Mouse (Mus musculus) CD4-positive, CD25-positive, alpha-beta regulatory T cell, adult 2 months (primary cell): ENCODE results near the gene Nipal1.

Experiments
- DNase-seq: peaks from one replicate; pipeline ENCODE4 v3.0.0-alpha.2; 2012; ENCODE audit warnings: low read depth, low spot score

Gene Nipal1

DNA sequence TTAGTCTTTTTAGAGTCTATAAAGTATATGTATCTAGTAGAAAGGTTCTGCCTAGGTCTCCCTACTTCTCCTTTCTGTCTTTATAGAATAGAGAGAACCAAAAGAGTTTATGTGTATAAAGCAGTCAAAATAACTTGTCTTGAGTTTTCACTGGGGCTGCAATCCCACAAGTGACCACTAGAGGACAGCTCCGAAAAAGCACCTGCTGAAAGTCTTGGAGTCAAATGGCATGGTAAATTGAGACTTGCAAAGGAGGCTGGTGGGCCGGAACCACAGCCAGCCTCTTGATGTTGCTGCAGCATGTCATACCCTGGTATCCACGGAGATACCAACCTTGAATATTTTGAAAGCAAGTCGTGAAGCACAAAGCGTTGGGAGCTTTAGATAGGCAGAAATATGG is 17.7 kb downstream of the Nipal1 start:
- peak; percentile 79 for DNase-seq

DNA sequence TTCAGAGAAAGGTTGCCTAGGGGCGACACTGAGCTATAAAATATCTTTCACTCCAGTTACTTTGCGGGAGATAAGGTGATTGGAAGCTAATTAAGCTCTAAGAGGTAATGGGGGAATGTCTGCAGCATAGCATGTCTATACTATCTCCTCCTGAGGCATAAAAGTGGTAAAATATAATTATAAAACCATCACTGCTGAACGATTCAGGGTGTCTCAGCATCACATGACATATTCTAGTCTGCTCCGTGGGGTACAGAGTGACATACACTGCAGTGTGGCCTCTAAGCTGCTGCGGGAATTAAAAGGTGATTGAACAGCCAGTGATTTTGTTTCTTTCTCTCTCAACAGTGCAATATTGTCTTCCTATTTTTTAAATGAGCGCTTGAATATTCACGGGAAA is 18.8 kb downstream of the Nipal1 start:
- no peak for DNase-seq

GRCm38 (mm10) chr5:72668351-72668750 is 20.8 kb downstream of the Nipal1 start:
- DNase-seq = no peak

- DNase-seq = no peak
Measured at GRCm38 (mm10) chr5:72671017-72671699, 23.6 kb downstream of the Nipal1 start.

DNA sequence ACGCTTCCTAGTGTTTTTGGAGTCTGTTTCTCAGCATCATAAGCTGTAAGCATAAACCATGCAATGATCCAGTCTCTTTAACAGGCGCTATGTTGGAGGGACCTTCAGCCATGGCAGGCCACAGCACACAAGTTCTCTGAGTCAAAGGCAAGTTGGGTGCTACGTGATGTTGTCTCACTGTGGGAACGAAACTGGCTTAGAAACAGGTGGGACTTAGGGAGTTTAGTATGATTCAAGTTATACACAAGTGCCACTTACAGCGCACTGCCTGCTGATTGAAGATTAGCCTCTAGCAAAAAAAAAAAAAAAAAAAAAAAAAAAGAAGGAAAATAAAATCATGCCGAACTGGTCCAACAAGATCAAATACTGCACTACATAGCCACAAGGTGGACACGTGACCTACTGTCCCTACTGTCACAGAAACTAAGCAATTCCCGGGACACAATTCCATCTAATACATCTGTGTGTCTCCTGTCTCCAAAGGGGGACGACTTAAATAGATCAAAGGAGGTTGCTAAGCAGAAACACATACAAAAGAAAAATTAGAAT is 27.5 kb downstream of the Nipal1 start:
- DNase-seq = no peak

DNA sequence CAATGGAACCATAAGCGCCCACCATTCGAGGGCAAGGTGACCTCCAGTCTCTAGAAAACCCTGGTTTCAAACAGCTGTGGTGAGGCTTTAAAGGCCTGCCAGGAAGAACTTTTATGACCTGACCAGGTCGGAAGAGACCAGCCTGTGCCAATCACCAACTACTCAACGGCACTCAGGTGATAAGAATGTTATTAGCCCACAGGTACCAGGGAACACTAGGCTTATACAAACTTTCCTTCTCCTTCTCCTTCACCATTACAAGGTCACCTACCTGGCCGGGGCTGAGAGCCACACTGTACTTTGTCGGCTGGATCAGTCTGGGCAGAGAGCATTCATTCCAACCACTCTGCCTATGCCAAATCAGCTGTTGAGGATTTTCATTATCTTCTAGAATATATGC is 33.9 kb downstream of the Nipal1 start:
- DNase-seq = no peak

DNA sequence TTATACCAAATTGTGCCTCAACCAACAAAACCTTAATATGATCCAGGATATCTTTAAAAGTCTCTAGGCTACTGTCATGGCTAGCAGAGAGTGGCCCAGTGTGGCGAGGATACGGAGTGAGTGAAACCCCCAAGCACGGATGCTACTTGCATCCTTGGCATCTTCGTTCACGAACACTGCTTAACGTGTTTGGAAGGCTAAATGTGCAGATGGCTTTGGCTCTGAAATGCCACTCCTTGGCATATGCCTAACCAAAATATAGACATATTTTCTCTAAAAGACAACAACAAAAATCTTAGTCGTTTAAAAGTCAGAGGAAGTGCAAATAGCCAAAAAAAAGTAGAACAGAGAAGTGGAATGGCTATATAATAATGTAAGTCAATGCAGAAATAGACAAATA is 42.0 kb downstream of the Nipal1 start:
- no peak for DNase-seq

- no peak for DNase-seq
Measured at GRCm38 (mm10) chr5:72690516-72690915, 42.9 kb downstream of the Nipal1 start.

GRCm38 (mm10) chr5:72694684-72695083 is 47.1 kb downstream of the Nipal1 start:
- no peak for DNase-seq

DNA sequence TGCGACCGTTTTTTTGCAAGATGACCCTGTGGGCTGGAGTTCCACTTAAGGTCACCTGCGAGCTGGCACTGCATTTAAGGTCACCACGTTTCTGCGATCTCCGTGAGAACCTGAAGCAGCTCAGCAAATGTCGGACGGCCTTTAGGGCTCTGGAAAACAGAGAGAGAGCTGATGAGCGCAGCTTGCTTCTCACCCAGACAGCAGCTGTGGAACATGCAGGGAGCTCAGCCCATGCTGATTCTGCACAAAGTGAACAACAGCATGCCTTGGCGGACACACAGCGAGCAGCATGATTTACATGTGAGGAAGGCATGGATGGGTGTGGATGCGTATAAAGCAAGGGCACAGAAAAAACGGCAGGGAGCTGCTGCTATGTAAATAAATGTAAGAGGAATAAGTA is 48.9 kb downstream of the Nipal1 start:
- no peak for DNase-seq

GRCm38 (mm10) chr5:72698343-72698742 is 50.7 kb downstream of the Nipal1 start:
- no peak for DNase-seq

- DNase-seq = no peak
Measured at GRCm38 (mm10) chr5:72698818-72699499, 51.4 kb downstream of the Nipal1 start.

DNA sequence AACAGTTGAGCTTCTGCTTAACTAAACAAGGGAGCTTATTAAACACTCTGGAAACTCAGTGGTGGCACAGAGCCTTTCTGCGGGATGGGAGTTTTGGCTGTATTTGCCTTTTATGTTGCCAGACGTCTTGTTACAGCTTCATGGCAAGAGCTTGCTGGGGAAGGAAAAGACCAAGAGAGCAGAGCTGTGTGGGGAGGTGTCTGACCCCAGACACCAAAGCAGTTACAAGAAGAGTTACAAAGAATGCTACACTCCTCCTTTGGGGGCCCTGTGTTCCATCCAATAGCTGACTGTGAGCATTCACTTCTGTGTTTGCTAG is 51.9 kb downstream of the Nipal1 start:
- no peak for DNase-seq

GRCm38 (mm10) chr5:72702202-72702601 is 54.6 kb downstream of the Nipal1 start:
- no peak for DNase-seq

DNA sequence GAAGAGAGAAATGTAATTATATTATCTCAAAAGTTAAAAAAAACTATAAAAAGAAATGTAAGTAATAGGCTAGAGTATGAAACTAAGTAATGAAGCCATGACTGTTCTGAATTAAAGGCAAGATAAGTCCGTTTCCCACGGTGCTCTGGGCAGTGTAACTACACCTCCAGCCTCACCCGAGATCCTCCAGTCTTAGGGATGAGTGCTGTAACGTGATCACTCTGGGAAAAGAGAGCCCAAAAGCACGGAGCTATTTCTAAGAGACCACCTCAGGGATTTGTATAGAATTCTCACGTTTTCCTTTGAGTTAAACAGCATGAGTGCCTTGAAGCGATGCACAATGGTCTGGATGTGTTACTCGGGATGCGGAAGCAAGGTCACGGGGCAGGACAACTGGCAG is 58.5 kb downstream of the Nipal1 start:
- DNase-seq = no peak

DNA sequence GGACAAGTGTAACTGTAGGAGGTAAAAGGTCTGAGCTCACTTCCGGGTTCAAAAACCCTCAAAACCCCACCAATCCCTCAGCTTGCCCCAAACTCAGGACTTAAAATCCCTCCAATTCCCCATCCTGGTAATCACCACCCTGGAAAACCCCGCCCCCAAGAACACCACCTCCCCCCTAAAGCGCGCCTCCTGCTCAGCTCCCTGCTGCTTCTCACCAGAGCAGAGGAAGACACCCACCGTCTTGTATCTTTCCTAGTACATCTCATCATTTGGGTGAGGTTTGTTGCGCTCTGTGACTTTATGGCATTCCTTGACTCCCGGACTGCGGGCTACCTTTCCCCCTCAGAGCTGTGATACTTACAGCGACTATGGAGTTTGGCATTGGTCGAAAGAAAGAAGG is 59.1 kb downstream of the Nipal1 start:
- DNase-seq = no peak

DNA sequence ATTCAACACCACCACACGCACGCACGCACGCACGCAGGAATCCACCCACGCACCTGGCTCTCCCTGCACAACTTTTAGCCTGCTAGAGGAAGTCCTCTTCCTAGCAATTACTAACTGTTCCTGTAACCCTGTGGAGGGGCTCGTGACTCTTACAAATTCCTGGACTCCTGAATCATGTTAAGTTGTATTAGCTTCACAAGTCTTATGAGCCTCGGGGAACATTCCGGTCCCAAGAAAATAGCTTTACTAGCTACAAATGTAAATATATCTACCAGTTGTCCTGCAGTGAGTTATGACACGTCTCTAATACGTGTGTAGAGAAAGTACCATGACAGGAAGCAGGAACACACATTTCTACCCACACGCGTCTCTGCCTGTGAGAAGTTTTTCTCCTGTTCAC is 61.9 kb downstream of the Nipal1 start:
- no peak for DNase-seq

DNA sequence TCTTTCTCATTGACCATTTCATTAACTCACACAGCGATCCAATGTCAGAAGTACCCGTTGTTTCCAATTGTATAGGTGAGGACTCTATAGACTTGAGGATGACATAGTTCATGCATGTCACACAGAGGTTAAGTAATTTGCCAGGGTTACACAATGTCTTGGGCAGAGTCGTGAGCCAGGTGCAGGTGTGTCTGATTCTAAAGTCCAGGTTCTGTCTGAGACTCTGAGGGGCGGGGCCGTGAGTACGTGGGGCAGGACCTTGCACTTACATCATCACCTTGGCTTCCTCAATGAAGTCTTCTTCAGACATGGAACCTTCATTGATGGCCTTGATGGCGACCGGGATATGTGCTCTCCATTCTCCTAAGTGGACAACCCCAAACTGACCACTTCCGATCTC is 62.4 kb downstream of the Nipal1 start:
- no peak for DNase-seq

GRCm38 (mm10) chr5:72710572-72711278 is 63.1 kb downstream of the Nipal1 start:
- DNase-seq = peak; percentile 84

DNA sequence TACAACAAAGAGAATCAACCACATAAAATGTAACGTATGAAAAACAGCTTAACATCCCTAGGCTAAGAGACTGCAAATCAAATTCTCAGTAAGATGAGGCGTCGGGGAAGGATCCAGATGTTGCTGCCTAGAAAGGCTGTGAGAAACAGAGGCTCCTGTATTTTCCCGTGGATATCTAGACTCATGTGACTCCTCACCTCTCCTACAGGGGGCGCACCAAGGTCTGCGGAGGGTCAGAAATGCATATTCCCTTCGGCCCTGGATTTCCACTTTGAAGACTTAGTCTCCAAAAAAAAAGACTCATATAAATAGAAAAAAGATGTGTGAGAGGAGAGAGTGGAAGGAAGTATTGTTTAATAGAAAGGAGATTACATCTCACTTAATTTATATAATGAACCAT is 73.0 kb downstream of the Nipal1 start:
- peak; percentile 67 for DNase-seq
